Mouse (Mus musculus): ENCODE data around the gene Wnt7b. TPM values are rescaled to one million over a fixed set of nuclear protein-coding genes. Genes with fewer than 3 reads are reported as not detected.

The Wnt7b gene
- polyA plus RNA-seq, 1 experiment from 2014 or later = 1.3 TPM

DNA sequence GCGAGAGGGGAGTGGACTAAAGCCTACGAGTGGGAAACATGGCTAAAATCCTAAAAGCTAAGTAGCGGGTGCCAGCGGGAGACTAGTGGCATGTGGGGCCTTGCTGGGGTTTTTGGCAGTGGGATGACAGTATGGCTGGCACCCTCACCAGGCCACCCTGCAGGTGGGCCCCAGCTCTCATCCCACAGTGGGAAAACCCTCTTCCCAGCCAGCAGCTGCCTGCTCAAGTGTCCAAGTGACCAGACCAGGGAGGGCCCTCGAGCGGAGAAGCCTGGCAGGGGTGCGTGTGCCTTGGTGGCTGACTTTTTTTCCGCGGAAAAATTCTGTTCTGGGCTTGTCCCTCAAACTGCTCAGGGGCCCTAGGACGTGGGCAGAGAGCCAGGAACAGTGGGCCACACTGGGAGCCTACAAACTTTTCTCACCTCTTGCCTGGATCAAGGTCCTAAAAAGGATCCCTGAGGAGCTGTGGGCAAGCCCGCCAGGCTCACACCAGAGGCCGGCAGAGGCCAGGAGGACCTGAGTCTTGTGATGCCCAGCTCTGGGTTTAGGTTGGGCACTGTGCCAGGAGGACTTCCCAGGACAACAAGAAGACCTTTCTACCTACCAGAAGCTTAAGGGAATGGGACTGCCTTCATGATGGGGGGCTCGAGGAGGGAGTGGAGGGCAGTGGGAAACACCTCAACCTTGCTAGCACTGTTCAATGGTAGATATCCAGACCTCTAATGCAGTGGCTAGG, 18.1 kb downstream of the Wnt7b start:
- no peak overlapping the region for H3K9ac ChIP-seq
- H3K9me3 ChIP-seq (replicated peaks) = no peaks in the 10 kb centered on the region
- no peak overlapping the region for H3K4me2 ChIP-seq
- no peak for ATAC-seq (replicated peaks; ENCODE audit: insufficient number of reproducible peaks, insufficient read depth, low FRiP score, low read depth)
- no peak overlapping the region for H3K4me3 ChIP-seq
- H3K4me1 ChIP-seq (replicated peaks) = 0 out of 2 replicates have a peak, but pooled peaks cover 1% of the 10 kb centered on the region
- 71% methylated on average over 13 of the region's 13 CpGs for WGBS
- no peak overlapping the region for H3K27ac ChIP-seq
- H3K36me3 ChIP-seq = no peaks in the 10 kb centered on the region
- peaks cover 17% of the 10 kb centered on the region for H3K27me3 ChIP-seq

DNA sequence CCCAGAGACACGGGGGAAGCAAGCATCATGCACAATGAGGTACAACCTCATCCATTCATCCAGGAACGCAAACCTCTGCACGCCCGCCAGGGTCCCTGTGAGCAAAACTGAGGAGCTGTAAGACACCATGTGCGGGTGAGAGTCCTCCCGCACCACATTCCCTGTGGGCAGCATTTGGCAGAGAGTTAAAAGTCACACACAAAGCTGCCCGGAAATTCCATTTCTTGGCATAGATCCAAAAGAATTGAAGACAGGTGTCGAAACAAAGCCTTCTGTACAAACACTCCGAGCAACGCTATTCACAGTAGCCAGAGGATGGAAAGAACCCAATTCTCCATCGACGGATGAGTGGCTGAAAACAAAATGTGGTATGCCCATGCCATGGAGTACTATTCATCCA, 20.3 kb downstream of the Wnt7b start:
- Histone ChIP-seq H3K27me3 (peaks cover 24% of the 10 kb centered on the region), H3K4me1 (replicated peaks) (no peaks in the 10 kb centered on the region), H3K4me2 (no peak overlapping the region), H3K27ac (no peak overlapping the region), H3K9ac (no peak overlapping the region), H3K4me3 (no peak overlapping the region), H3K9me3 (replicated peaks) (no peaks in the 10 kb centered on the region), H3K36me3 (no peaks in the 10 kb centered on the region)
- WGBS = 76% methylated on average over 12 of the region's 12 CpGs
- no peak for ATAC-seq (replicated peaks; ENCODE audit: insufficient number of reproducible peaks, insufficient read depth, low FRiP score, low read depth)

DNA sequence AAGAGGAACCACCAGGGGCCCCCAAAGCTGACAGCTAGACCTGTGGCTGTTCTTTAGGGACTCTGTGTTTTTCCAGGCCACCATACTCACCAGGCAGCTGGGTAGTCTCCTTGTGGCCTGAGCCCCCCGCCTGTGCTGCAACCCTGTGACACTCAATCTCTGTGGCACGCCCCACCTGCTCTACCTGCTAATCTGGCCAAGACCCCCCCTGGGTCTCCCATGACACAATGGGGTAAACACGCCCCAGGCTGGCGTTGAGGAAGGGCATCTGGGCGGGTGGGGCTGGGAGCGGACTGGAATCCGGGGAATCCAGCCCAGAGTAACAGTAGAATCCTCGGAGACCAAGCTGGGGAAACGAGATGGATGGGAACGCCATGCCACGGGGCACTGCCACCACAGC, 21.4 kb downstream of the Wnt7b start:
- 72% methylated on average over 11 of the region's 11 CpGs for WGBS
- peaks cover 17% of the 10 kb centered on the region; the same call in 1 of the 2 replicates for H3K27me3 ChIP-seq
- no peak overlapping the region for H3K9ac ChIP-seq
- H3K4me3 ChIP-seq = no peak overlapping the region
- no peak overlapping the region for H3K4me2 ChIP-seq
- H3K4me1 ChIP-seq (replicated peaks) = no peaks in the 10 kb centered on the region
- no peak overlapping the region for H3K27ac ChIP-seq
- no peaks in the 10 kb centered on the region for H3K36me3 ChIP-seq
- ATAC-seq (replicated peaks; ENCODE audit: insufficient number of reproducible peaks, insufficient read depth, low FRiP score, low read depth) = no peak
- H3K9me3 ChIP-seq (replicated peaks) = no peaks in the 10 kb centered on the region

DNA sequence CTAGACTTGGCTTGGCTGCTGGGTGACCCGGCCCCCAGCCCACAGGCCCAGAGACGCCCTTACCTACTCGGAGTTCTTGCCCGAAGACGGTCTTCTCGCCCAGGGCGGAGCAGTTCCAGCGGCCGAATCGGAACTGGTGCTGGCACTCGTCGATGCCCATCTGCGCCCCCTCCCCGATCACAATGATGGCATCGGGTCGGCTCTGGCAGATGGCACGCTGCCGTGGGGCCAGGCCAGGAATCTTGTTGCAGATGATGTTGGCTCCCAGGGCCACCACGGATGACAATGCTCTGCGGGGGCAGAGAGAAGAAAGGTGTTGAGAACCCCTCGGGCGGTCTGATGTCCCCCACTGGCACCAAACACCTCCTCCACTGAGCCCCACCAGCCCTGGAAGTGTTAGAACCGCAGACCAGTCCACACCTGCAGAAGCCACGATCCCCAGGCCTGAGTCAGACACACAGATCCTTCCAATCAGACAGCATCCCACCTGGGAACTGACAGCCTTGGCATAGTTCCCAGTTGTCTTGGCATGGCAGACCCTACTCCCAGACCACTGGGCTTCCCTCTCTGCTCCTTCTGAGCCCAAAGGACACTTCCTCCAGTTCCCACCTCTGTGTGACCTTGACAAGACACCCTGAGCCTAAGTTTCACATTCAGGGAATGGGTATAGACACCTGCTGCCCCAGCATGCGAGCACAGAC, 23.3 kb downstream of the Wnt7b start:
- Histone ChIP-seq H3K27me3 (peaks cover 18% of the 10 kb centered on the region; the same call in 1 of the 2 replicates), H3K36me3 (no peaks in the 10 kb centered on the region), H3K4me3 (no peak overlapping the region), H3K9me3 (replicated peaks) (no peaks in the 10 kb centered on the region), H3K4me1 (replicated peaks) (no peaks in the 10 kb centered on the region), H3K27ac (no peak overlapping the region), H3K4me2 (no peak overlapping the region), H3K9ac (no peak overlapping the region)
- no peak for ATAC-seq (replicated peaks; ENCODE audit: insufficient number of reproducible peaks, insufficient read depth, low FRiP score, low read depth)
- WGBS = 85% methylated on average over 25 of the region's 25 CpGs

- Histone ChIP-seq H3K4me1 (replicated peaks) (no peaks in the 10 kb centered on the region), H3K4me2 (no peak overlapping the region), H3K27ac (no peak overlapping the region), H3K9me3 (replicated peaks) (no peaks in the 10 kb centered on the region), H3K4me3 (no peak overlapping the region), H3K9ac (no peak overlapping the region), H3K36me3 (no peaks in the 10 kb centered on the region), H3K27me3 (peaks cover 18% of the 10 kb centered on the region; the same call in 1 of the 2 replicates)
- ATAC-seq (replicated peaks; ENCODE audit: insufficient number of reproducible peaks, insufficient read depth, low FRiP score, low read depth) = no peak
- 56% methylated on average over 10 of the region's 10 CpGs for WGBS
These were observed 26.5 kb downstream of the Wnt7b start for GRCm38 (mm10) chr15:85555799-85556198.

DNA sequence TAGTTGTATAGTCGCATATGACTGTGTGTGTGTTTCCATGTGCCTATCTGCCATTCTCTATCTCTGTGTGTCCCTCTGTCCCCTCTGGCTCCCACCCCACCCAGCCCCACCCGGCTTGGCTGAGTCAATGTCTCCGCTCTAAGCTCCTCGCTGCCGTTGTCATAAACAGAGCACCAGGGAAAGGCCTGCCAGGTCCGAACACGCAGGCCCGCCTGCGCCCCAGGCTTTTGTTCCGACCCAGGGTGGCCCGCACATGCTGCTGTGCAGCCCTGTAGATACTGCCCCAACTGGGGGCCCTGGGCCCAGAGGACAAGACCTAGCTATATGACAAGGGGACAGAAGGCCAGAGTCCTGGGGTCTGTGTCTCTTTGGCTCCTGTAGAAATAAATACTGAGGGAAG, 28.9 kb downstream of the Wnt7b start:
- WGBS = 80% methylated on average over 11 of the region's 11 CpGs
- H3K9me3 ChIP-seq (replicated peaks) = no peaks in the 10 kb centered on the region
- ATAC-seq (replicated peaks; ENCODE audit: insufficient number of reproducible peaks, insufficient read depth, low FRiP score, low read depth) = no peak

GRCm38 (mm10) chr15:85546500-85546899, 35.8 kb downstream of the Wnt7b start:
- Histone ChIP-seq H3K4me2 (no peak overlapping the region), H3K27me3 (no peaks in the 10 kb centered on the region; the same call in none of the 2 replicates), H3K4me3 (no peak overlapping the region), H3K9ac (no peak overlapping the region), H3K27ac (no peak overlapping the region), H3K9me3 (replicated peaks) (no peaks in the 10 kb centered on the region), H3K36me3 (no peaks in the 10 kb centered on the region), H3K4me1 (replicated peaks) (peaks cover 8% of the 10 kb centered on the region)
- no peak for ATAC-seq (replicated peaks; ENCODE audit: insufficient number of reproducible peaks, insufficient read depth, low FRiP score, low read depth)
- 81% methylated on average over 4 of the region's 4 CpGs for WGBS

More for the DNA sequence above, 28.9 kb downstream of the Wnt7b start:
- no peak overlapping the region for H3K27ac ChIP-seq
- H3K36me3 ChIP-seq = no peaks in the 10 kb centered on the region
- no peak overlapping the region for H3K9ac ChIP-seq
- H3K27me3 ChIP-seq = peaks cover 14% of the 10 kb centered on the region; the same call in 1 of the 2 replicates
- peaks cover 7% of the 10 kb centered on the region for H3K4me1 ChIP-seq (replicated peaks)
- H3K4me3 ChIP-seq = no peak overlapping the region
- no peak overlapping the region for H3K4me2 ChIP-seq

GRCm38 (mm10) chr15:85545369-85545768, 36.9 kb downstream of the Wnt7b start:
- ATAC-seq (replicated peaks; ENCODE audit: insufficient number of reproducible peaks, insufficient read depth, low FRiP score, low read depth) = no peak
- Histone ChIP-seq H3K4me3 (no peak overlapping the region), H3K4me2 (no peak overlapping the region), H3K27ac (no peak overlapping the region), H3K9me3 (replicated peaks) (no peaks in the 10 kb centered on the region), H3K27me3 (peaks cover 4% of the 10 kb centered on the region), H3K36me3 (no peaks in the 10 kb centered on the region), H3K9ac (no peak overlapping the region), H3K4me1 (replicated peaks) (peaks cover 8% of the 10 kb centered on the region)
- 66% methylated on average over 5 of the region's 5 CpGs for WGBS

- H3K27me3 ChIP-seq = peaks cover 24% of the 10 kb centered on the region
- no peak overlapping the region for H3K4me2 ChIP-seq
- H3K9ac ChIP-seq = no peak overlapping the region
- ATAC-seq (replicated peaks; ENCODE audit: insufficient number of reproducible peaks, insufficient read depth, low FRiP score, low read depth) = no peak
- H3K9me3 ChIP-seq (replicated peaks) = no peaks in the 10 kb centered on the region
- no peak overlapping the region for H3K27ac ChIP-seq
- no peaks in the 10 kb centered on the region for H3K36me3 ChIP-seq
- peaks cover 18% of the 10 kb centered on the region for H3K4me1 ChIP-seq (replicated peaks)
- H3K4me3 ChIP-seq = no peak overlapping the region
- 65% methylated on average over 11 of the region's 11 CpGs for WGBS
These were observed 44.1 kb downstream of the Wnt7b start for GRCm38 (mm10) chr15:85538170-85538569.

DNA sequence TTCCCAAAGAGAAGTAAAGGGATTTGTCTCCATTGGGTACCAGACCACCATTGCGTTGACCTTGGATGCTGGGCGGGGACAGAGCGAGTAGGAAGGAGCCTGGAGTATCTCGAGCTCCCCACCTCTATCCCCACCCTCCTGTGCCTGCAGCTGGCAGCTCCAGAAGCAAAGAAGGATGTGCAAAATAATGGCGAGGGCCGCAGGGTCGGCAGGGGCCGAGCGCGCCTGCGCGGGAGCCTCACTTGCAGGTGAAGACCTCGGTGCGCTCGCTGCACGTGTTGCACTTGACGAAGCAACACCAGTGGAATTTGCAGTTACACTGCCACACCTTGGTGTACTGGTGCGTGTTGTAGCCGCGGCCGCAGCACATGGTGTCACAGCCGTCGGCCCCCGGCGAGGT, 45.1 kb downstream of the Wnt7b start:
- no peak for ATAC-seq (replicated peaks; ENCODE audit: insufficient number of reproducible peaks, insufficient read depth, low FRiP score, low read depth)
- Histone ChIP-seq H3K4me2 (no peak overlapping the region), H3K9me3 (replicated peaks) (no peaks in the 10 kb centered on the region), H3K36me3 (no peaks in the 10 kb centered on the region), H3K27me3 (peaks cover 25% of the 10 kb centered on the region), H3K9ac (no peak overlapping the region), H3K27ac (no peak overlapping the region), H3K4me3 (no peak overlapping the region), H3K4me1 (replicated peaks) (peaks cover 18% of the 10 kb centered on the region)
- 75% methylated on average over 25 of the region's 25 CpGs for WGBS

DNA sequence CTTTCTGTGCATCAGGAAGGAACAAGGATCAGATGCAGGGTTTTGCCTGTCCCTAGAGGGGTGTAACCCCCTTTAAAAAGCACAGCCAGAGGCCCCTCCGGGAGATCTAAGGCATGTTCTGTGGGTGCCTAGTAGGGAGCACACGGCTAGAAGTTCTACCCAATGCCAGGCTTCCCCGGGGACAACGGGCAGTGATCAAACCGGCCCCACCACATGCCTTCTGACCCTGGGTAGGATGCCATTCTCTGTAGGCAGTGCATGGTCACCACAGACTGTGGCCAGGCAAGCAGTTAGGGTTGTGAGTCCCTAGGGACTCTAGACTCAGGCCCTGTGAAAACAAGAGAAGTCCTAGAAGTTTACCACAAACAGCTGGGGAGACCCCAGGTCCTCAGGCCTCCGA, 47.6 kb downstream of the Wnt7b start:
- 88% methylated on average over 6 of the region's 6 CpGs for WGBS
- no peaks in the 10 kb centered on the region for H3K9me3 ChIP-seq (replicated peaks)
- H3K9ac ChIP-seq = no peak overlapping the region
- H3K36me3 ChIP-seq = no peaks in the 10 kb centered on the region
- H3K4me1 ChIP-seq (replicated peaks) = peaks cover 18% of the 10 kb centered on the region
- no peak overlapping the region for H3K4me2 ChIP-seq
- H3K27ac ChIP-seq = no peak overlapping the region
- no peak for ATAC-seq (replicated peaks; ENCODE audit: insufficient number of reproducible peaks, insufficient read depth, low FRiP score, low read depth)
- no peak overlapping the region for H3K4me3 ChIP-seq
- peaks cover 35% of the 10 kb centered on the region; the same call in 1 of the 2 replicates for H3K27me3 ChIP-seq

Data from heart, embryonic 15.5 days (tissue).